Mouse (Mus musculus) bone marrow macrophage, adult 2 months (primary cell): ENCODE results near the gene Hipk2.

Source experiments
- CTCF ChIP-seq: IDR thresholded peaks from 2 replicates; pipeline ENCODE4 v1.5.1; 2012; ENCODE audit warnings: low read depth, mild to moderate bottlenecking, low read length, moderate library complexity
- POLR2A ChIP-seq: IDR thresholded peaks from 2 replicates; pipeline ENCODE4 v1.6.1; 2012; ENCODE audit warnings: mild to moderate bottlenecking, low read depth, low read length, borderline replicate concordance

DNA sequence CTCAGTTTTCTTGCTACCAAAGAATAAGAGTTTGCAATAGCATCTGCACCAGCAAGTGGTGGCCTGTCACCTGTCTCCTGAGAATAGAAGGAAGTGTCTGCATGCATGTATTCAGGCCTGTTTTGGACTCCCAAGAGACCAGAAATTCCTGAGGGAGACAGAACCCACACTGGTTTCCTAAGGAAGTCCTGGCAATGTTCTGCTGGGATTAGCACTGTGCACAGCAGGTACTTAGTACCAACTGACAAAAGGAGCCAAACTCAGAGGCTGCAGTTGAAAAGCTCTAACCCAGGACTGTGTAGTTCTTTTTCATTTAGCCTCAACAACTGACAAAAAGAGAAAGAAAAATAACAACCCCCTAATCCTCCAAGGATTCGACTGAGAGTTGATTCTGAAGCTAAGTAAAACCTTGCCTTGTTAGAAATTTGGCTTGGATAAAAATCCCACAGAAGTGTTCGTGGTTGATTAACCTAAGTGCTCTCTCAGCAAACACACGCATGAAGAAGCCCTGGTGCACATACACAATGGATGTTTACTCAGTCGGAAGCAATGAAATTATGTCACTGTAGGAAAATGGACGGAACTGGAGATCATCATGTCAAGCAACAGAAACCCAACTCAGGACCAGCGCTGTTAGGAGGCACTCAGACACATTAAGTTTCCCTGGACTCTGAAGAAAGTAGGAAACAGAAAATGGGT, 115.9 kb downstream of the Hipk2 start:
- TF ChIP-seq CTCF, result no peak
- TF ChIP-seq POLR2A, result no peak
